Mouse (Mus musculus) embryonic facial prominence, embryonic 15.5 days (tissue): ENCODE data around the gene Ctu2. TPM values are rescaled to one million over a fixed set of nuclear protein-coding genes. Genes with fewer than 3 reads are reported as not detected.

Source experiments
- ATAC-seq: fragments of 200-750 bp; cut with Nextera tagmentation; 2 replicates; pipeline ENCODE4 v1.8.0; 2017; ENCODE audit warnings: low read depth, moderate TSS enrichment; ENCODE audit not compliant: insufficient number of reproducible peaks, low FRiP score, low TSS enrichment
- H3K27ac ChIP-seq: fragments of 300-500 bp; sonication (generic); replicated peaks from 2 replicates; pipeline ENCODE4 v1.5.1; 2015; ENCODE audit warnings: mild to moderate bottlenecking, inconsistent platforms
- H3K27me3 ChIP-seq: fragments of 300-500 bp; sonication (generic); 2 replicates; pipeline ENCODE4 v1.6.1; 2015; ENCODE audit warnings: inconsistent platforms
- H3K36me3 ChIP-seq: fragments of 300-500 bp; sonication (generic); 2 replicates; pipeline ENCODE4 v1.6.1; 2015; ENCODE audit warnings: mild to moderate bottlenecking, inconsistent platforms
- H3K4me1 ChIP-seq: fragments of 300-500 bp; sonication (generic); 2 replicates; pipeline ENCODE4 v1.6.1; 2015; ENCODE audit warnings: inconsistent platforms
- H3K4me2 ChIP-seq: fragments of 300-500 bp; sonication (generic); replicated peaks from 2 replicates; pipeline ENCODE4 v1.6.1; 2015; ENCODE audit warnings: mild to moderate bottlenecking, inconsistent platforms
- H3K4me3 ChIP-seq: fragments of 300-500 bp; sonication (generic); replicated peaks from 2 replicates; pipeline ENCODE4 v1.5.1; 2015; ENCODE audit warnings: mild to moderate bottlenecking, inconsistent platforms
- H3K9ac ChIP-seq: fragments of 300-500 bp; sonication (generic); 2 replicates; pipeline ENCODE4 v1.6.1; 2015; ENCODE audit warnings: inconsistent platforms
- H3K9me3 ChIP-seq: fragments of 300-500 bp; sonication (generic); replicated peaks from 2 replicates; pipeline ENCODE4 v1.6.1; 2016; ENCODE audit warnings: inconsistent platforms
- WGBS: fragments of 180-500 bp; shearing (Covaris S2); methylation state at CpG from one replicate; pipeline ENCODE4 v1.1.7; 2015; 5-methylcytosine and 5-hydroxymethylcytosine counted together
- polyA plus RNA-seq: library from polyadenylated mRNA; unstranded; fragments of >200 nt; fragmentation: Nextera tagmentation; extraction: Ambion mirVana; gene quantifications from 2 replicates; pipeline ENCODE4 v1.2.1, GENCODE M21; 2015

The Ctu2 gene
- polyA plus RNA-seq, 1 experiment from 2014 or later: 46.4 TPM

DNA sequence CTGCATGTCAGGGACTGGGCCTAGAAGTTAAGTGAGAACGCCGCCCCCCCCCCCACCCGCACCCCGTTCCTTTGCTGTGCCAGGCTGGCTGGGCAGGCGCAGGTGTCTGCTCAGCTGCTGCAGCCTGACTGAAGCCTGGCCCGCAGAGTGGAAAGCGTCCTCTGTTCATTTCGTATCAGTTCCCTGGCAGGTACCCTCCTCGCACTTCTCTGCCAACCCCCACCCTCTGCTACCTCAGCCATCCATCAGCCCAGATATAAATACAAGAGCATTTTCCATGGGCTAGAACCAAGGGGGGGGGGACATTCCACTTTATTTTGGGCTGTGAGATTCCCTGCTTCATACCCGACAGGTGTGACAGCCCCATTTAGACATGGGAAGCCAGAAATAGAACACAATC lies 23.8 kb upstream of the Ctu2 start:
- WGBS: 77% methylated on average over 9 of the region's 10 CpGs
- H3K27me3 ChIP-seq: no peaks in the 10 kb centered on the region
- no peaks in the 10 kb centered on the region for H3K36me3 ChIP-seq
- H3K4me3 ChIP-seq: no peak overlapping the region
- H3K9ac ChIP-seq: no peak overlapping the region
- no peak overlapping the region for H3K4me2 ChIP-seq
- no peaks in the 10 kb centered on the region for H3K4me1 ChIP-seq
- no peak overlapping the region for H3K27ac ChIP-seq
- 0 out of 2 replicates have a peak, but pooled peaks have one; percentile 20 for ATAC-seq
- H3K9me3 ChIP-seq: no peaks in the 10 kb centered on the region

DNA sequence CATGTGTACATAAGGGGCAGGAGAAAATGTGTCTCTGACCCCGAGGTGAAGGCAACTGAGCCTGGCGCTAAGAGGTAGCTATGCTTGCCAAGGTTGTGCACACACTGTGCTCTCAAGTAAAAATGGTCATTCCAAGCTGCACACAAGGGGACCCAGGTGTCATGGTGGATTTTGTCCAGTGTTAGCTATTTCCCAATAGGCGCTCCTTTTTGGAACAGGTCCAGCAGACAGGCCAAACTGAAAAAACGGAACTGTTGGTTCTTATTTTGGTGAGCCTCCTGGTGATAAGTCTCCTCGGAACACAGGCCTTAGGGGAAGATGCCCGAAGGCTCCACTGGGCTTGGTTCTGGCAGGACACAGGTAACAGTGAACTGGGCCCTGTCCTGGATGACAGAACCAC lies 21.5 kb upstream of the Ctu2 start:
- no peaks in the 10 kb centered on the region for H3K36me3 ChIP-seq
- no peak overlapping the region for H3K27ac ChIP-seq
- no peaks in the 10 kb centered on the region for H3K4me1 ChIP-seq
- no peak overlapping the region for H3K9ac ChIP-seq
- H3K4me3 ChIP-seq: no peak overlapping the region
- H3K27me3 ChIP-seq: peaks cover 11% of the 10 kb centered on the region
- H3K4me2 ChIP-seq: no peak overlapping the region
- no peak for ATAC-seq
- no peaks in the 10 kb centered on the region for H3K9me3 ChIP-seq
- 87% methylated on average over 6 of the region's 6 CpGs for WGBS

GRCm38 (mm10) chr8:122457171-122457570 lies 18.8 kb upstream of the Ctu2 start:
- ATAC-seq: no peak
- H3K27me3 ChIP-seq: peaks cover 36% of the 10 kb centered on the region
- WGBS: 68% methylated on average over 11 of the region's 11 CpGs

GRCm38 (mm10) chr8:122459218-122459900 lies 16.6 kb upstream of the Ctu2 start:
- H3K9ac ChIP-seq: no peak overlapping the region
- WGBS: 48% methylated on average over 6 of the region's 6 CpGs
- no peaks in the 10 kb centered on the region for H3K9me3 ChIP-seq
- no peak overlapping the region for H3K4me3 ChIP-seq
- H3K27me3 ChIP-seq: peaks cover 47% of the 10 kb centered on the region
- H3K36me3 ChIP-seq: no peaks in the 10 kb centered on the region
- peaks cover 22% of the 10 kb centered on the region for H3K4me1 ChIP-seq
- no peak for ATAC-seq
- H3K27ac ChIP-seq: no peak overlapping the region
- no peak overlapping the region for H3K4me2 ChIP-seq

More at GRCm38 (mm10) chr8:122457171-122457570, 18.8 kb upstream of the Ctu2 start:
- Histone ChIP-seq H3K4me2 (no peak overlapping the region), H3K4me1 (peaks cover 22% of the 10 kb centered on the region), H3K27ac (no peak overlapping the region), H3K4me3 (no peak overlapping the region), H3K9me3 (no peaks in the 10 kb centered on the region), H3K36me3 (no peaks in the 10 kb centered on the region), H3K9ac (no peak overlapping the region)

DNA sequence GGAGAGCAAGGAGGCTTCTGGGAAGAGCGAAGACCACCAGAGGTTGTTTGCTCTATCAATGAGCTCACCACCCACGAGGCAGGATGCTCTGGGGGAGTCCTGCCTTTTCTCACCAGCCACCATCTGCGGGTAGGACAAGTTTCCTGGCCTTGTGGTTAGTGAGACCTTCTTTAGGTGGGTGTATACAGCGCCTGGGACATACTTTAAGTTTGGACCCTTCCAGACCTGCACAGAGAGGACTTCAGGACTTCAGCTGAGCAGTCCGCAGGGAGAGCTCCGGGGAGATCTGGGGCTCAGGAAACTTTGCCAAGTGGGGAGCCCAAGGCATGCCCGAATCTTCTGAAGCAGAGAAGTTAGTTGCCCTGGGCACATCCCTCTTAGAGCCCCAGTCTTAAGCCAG lies 16.0 kb upstream of the Ctu2 start:
- WGBS: 23% methylated on average over 7 of the region's 7 CpGs
- H3K27ac ChIP-seq: no peak overlapping the region
- peak overlapping the region; percentile 35 for H3K4me3 ChIP-seq
- H3K36me3 ChIP-seq: 0 out of 2 replicates have a peak, but pooled peaks cover under 1% of the 10 kb centered on the region
- peaks cover 47% of the 10 kb centered on the region for H3K27me3 ChIP-seq
- peak overlapping the region; percentile 56 for H3K4me2 ChIP-seq
- H3K9me3 ChIP-seq: no peaks in the 10 kb centered on the region
- H3K9ac ChIP-seq: no peak overlapping the region
- ATAC-seq: no peak
- peaks cover 22% of the 10 kb centered on the region for H3K4me1 ChIP-seq

DNA sequence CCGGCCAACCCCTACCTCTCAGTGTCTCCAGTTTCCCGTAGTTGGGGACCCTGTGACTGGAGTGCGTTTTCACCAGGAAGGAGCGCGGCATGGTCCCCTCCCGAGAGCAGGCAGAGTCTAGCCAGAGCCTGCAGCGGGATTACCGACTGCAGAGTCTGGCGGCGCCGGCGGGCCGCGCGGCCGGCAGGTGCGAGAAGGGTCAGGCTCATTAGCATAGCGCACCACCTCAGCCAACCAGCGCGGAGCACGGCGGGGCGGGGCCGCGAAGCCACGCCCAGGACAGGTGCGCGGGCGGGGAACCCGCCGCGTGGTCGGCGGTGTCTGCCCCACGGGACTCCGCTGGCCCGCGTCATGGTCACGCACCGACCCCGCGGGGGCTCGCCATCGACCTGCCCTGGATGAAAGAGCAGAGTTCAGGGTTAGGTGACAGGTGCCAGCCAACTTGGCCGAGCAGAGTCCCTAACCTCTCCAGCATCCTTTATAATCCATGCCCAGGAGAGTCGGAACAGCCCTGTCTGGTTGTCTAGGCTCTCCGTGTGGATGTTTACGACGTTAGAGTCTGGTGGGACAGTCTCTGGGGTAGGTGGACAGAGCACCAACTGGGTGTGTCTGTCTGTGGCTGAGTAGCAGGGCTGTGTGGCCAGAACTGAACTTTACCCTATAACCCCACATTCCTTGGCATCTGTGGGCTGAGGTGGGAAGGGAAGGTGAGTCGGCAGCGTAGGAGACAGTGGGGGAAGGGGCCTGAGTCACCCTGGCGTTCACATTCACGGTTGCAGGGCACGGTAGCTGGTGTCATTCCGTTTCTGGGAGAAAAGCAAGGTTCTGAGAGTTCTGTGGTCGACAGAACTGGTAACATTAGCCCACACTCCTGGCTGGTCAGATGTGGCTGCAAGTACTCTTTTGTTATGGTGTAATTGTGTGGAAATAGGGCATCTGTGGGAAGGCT lies 15.1 kb upstream of the Ctu2 start, which contains the start of gene Snai3:
Gene Snai3 (minus strand): TSS at position 210 of the 949 bp plus-strand sequence.
- Histone ChIP-seq H3K4me3 (peak within 1 kb of the TSS; percentile 35), H3K9ac (no peak within 1 kb of the TSS), H3K4me2 (peak within 1 kb of the TSS; percentile 56), H3K36me3 (peaks cover 9% of the 10 kb centered on the region; the same call in 1 of the 2 replicates), H3K9me3 (no peaks in the 10 kb centered on the region), H3K27me3 (peaks cover 47% of the 10 kb centered on the region), H3K27ac (no peak within 1 kb of the TSS), H3K4me1 (peaks cover 22% of the 10 kb centered on the region)
- 1% methylated on average over 56 of the region's 56 CpGs for WGBS
- peak; percentile 54 for ATAC-seq

GRCm38 (mm10) chr8:122461473-122462148 lies 14.3 kb upstream of the Ctu2 start:
- 44% methylated on average over 11 of the region's 11 CpGs for WGBS
- Histone ChIP-seq H3K9me3 (no peaks in the 10 kb centered on the region), H3K4me2 (no peak overlapping the region), H3K27ac (no peak overlapping the region), H3K36me3 (peaks cover 12% of the 10 kb centered on the region), H3K4me3 (no peak overlapping the region), H3K27me3 (peaks cover 47% of the 10 kb centered on the region), H3K9ac (no peak overlapping the region), H3K4me1 (peaks cover 22% of the 10 kb centered on the region)
- no peak for ATAC-seq

GRCm38 (mm10) chr8:122462510-122462909 lies 13.4 kb upstream of the Ctu2 start:
- Histone ChIP-seq H3K27me3 (peaks cover 47% of the 10 kb centered on the region), H3K4me2 (no peak overlapping the region), H3K36me3 (peaks cover 21% of the 10 kb centered on the region), H3K4me3 (no peak overlapping the region), H3K4me1 (peaks cover 22% of the 10 kb centered on the region), H3K27ac (no peak overlapping the region), H3K9ac (no peak overlapping the region), H3K9me3 (no peaks in the 10 kb centered on the region)
- no peak for ATAC-seq
- 70% methylated on average over 8 of the region's 8 CpGs for WGBS

DNA sequence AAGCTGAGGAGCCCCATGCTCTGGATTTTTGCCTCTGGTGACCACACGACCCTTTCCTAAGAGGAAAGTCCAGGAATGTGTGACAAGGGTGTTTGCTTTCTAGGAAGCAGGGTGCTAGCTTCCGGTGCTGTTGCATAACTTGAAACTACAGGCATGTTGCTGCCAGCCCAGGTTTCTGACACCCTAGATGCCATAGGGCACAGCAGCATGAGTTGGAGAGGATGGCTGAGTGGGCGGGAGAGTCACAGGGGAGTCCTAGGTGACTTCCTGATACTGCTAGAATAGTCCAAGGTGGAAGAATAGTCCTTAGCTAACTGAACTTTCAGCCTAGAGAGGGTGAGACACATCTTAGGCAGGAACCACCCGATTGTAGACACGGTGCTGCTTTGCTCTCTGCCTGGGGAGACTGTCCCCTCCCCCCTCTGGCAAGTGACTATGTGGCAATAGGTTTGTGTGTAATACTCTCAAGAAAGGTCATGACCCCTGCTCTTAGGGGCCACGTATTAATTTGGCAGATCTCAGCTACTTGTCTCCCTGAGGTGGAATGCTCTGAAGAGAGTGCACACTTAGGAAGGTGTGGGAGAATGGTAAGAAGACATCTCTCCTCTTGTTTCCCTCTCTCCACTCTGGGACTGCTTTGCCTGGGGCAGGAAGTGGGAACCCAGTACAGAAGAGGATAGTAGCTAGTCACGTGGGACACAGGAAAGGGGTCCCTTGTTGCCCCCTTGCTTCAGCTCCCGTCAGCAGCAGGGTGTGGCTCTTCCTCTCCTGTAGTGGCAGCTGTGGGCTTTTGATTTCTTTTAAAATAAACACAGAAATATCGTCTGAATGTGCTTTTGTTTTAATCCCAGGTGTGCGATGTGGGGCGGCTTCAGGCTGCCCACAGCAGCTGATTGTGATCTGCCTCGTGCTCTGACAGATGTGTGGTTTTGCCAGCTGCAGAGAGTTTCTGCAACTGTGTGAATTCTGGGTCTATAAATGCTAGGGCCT lies 12.0 kb upstream of the Ctu2 start:
- no peaks in the 10 kb centered on the region for H3K9me3 ChIP-seq
- WGBS: 37% methylated on average over 12 of the region's 12 CpGs
- no peak overlapping the region for H3K4me2 ChIP-seq
- H3K27ac ChIP-seq: no peak overlapping the region
- no peak overlapping the region for H3K4me3 ChIP-seq
- peaks cover 22% of the 10 kb centered on the region for H3K4me1 ChIP-seq
- peaks cover 32% of the 10 kb centered on the region for H3K36me3 ChIP-seq
- no peak for ATAC-seq
- H3K27me3 ChIP-seq: peaks cover 39% of the 10 kb centered on the region
- H3K9ac ChIP-seq: no peak overlapping the region

GRCm38 (mm10) chr8:122464985-122465384 lies 11.0 kb upstream of the Ctu2 start:
- Histone ChIP-seq H3K4me3 (no peak overlapping the region), H3K9me3 (no peaks in the 10 kb centered on the region), H3K27ac (no peak overlapping the region), H3K36me3 (peaks cover 35% of the 10 kb centered on the region), H3K4me1 (peaks cover 19% of the 10 kb centered on the region), H3K4me2 (no peak overlapping the region), H3K27me3 (peaks cover 30% of the 10 kb centered on the region), H3K9ac (no peak overlapping the region)
- no peak for ATAC-seq
- WGBS: 60% methylated on average over 7 of the region's 7 CpGs
